Mouse (Mus musculus) heart, postnatal 0 days (tissue): ENCODE measurements around the gene 4933430I17Rik. TPM values are rescaled to one million over a fixed set of nuclear protein-coding genes. Genes with fewer than 3 reads are reported as not detected.

Experiments
- ATAC-seq: fragments of 200-750 bp; cut with Nextera tagmentation; 2 replicates; pipeline ENCODE4 v1.8.0; 2017; ENCODE audit warnings: low read depth, moderate number of reproducible peaks, moderate library complexity; ENCODE audit not compliant: insufficient read depth
- DNase-seq: peaks from one replicate; pipeline ENCODE4 v3.0.0-alpha.2; 2016; ENCODE audit warnings: low spot score
- H3K27ac ChIP-seq: fragments of 300-500 bp; sonication (generic); 2 replicates; pipeline ENCODE4 v1.5.1; 2014; ENCODE audit warnings: low read depth, mild to moderate bottlenecking
- H3K27me3 ChIP-seq: fragments of 300-500 bp; sonication (generic); 2 replicates; pipeline ENCODE4 v1.6.1; 2014; ENCODE audit warnings: low read length, mixed read lengths; ENCODE audit not compliant: control insufficient read depth, insufficient read depth
- H3K36me3 ChIP-seq: fragments of 300-500 bp; sonication (generic); replicated peaks from 2 replicates; pipeline ENCODE4 v1.6.1; 2014; ENCODE audit warnings: low read length, mixed read lengths; ENCODE audit not compliant: control insufficient read depth, insufficient read depth
- H3K4me1 ChIP-seq: fragments of 300-500 bp; sonication (generic); 2 replicates; pipeline ENCODE4 v1.6.1; 2014; ENCODE audit warnings: antibody characterized with exemption; ENCODE audit not compliant: control insufficient read depth, insufficient read depth
- H3K4me2 ChIP-seq: fragments of 300-500 bp; sonication (generic); 2 replicates; pipeline ENCODE4 v1.6.1; 2014; ENCODE audit warnings: low read depth, mild to moderate bottlenecking, low read length, moderate library complexity
- H3K4me3 ChIP-seq: fragments of 300-500 bp; sonication (generic); 2 replicates; pipeline ENCODE4 v1.5.1; 2014; ENCODE audit warnings: low read depth, low read length
- H3K9ac ChIP-seq: fragments of 300-500 bp; sonication (generic); replicated peaks from 2 replicates; pipeline ENCODE4 v1.6.1; 2014; ENCODE audit warnings: low read depth, low read length, mixed read lengths
- H3K9me3 ChIP-seq: fragments of 300-500 bp; sonication (generic); replicated peaks from 2 replicates; pipeline ENCODE4 v1.6.1; 2016; ENCODE audit warnings: low read length; ENCODE audit not compliant: control insufficient read depth
- CTCF ChIP-seq: IDR thresholded peaks from 2 replicates; pipeline ENCODE4 v1.5.1; 2016; ENCODE audit warnings: antibody characterized with exemption, control low read depth, low read depth
- EP300 ChIP-seq: IDR thresholded peaks from 2 replicates; pipeline ENCODE4 v1.6.1; 2016; ENCODE audit warnings: antibody characterized with exemption, low read depth
- WGBS: fragments of 180-500 bp; shearing (Covaris S2); extraction: QIAGEN DNeasy Blood & Tissue Kit; methylation state at CpG from one replicate; pipeline ENCODE4 v1.1.7; 2014; 5-methylcytosine and 5-hydroxymethylcytosine counted together
- polyA plus RNA-seq: library from polyadenylated mRNA; unstranded; fragments of >200 nt; fragmentation: Nextera tagmentation; extraction: Ambion mirVana; gene quantifications from 2 replicates; pipeline ENCODE4 v1.2.1, GENCODE M21; 2015
- total RNA-seq: library from RNA; depleted of rRNA; stranded (reverse); fragments of >200 nt; gene quantifications from 2 replicates; pipeline ENCODE4 v1.2.3, GENCODE M21; 2014; ENCODE audit warnings: low replicate concordance

The 4933430I17Rik gene
- total and polyA plus RNA-seq, 2 experiments from 2014 or later, result 0.16 TPM; not detected in 1

GRCm38 (mm10) chr4:62527655-62528054 lies 2.5 kb downstream of the 4933430I17Rik start:
- TF ChIP-seq EP300 (no peak), CTCF (no peak)
- no peak for ATAC-seq
- 74% methylated on average over 4 of the region's 4 CpGs for WGBS

GRCm38 (mm10) chr4:62533729-62534128 lies 8.6 kb downstream of the 4933430I17Rik start:
- WGBS, result 56% methylated on average over 6 of the region's 6 CpGs
- no peak overlapping the region for H3K27ac ChIP-seq
- no peaks in the 10 kb centered on the region for H3K36me3 ChIP-seq
- DNase-seq (no peak), ATAC-seq (no peak)
- H3K4me1 ChIP-seq, result no peaks in the 10 kb centered on the region
- TF ChIP-seq EP300, result no peak
- no peak for TF ChIP-seq CTCF
- no peak overlapping the region for H3K9ac ChIP-seq
- no peak overlapping the region for H3K4me2 ChIP-seq
- H3K4me3 ChIP-seq, result no peak overlapping the region
- no peaks in the 10 kb centered on the region for H3K27me3 ChIP-seq
- no peaks in the 10 kb centered on the region for H3K9me3 ChIP-seq

More at GRCm38 (mm10) chr4:62527655-62528054, 2.5 kb downstream of the 4933430I17Rik start:
- no peak for DNase-seq
- Histone ChIP-seq H3K9me3 (no peaks in the 10 kb centered on the region), H3K9ac (no peak overlapping the region), H3K4me2 (no peak overlapping the region), H3K4me1 (peaks cover 6% of the 10 kb centered on the region), H3K36me3 (0 out of 2 replicates have a peak, but pooled peaks cover 2% of the 10 kb centered on the region), H3K27ac (no peak overlapping the region), H3K4me3 (no peak overlapping the region), H3K27me3 (no peaks in the 10 kb centered on the region)

- Histone ChIP-seq H3K9ac (no peak overlapping the region), H3K4me3 (no peak overlapping the region), H3K4me1 (no peaks in the 10 kb centered on the region), H3K27ac (no peak overlapping the region), H3K36me3 (no peaks in the 10 kb centered on the region), H3K9me3 (no peaks in the 10 kb centered on the region), H3K4me2 (no peak overlapping the region), H3K27me3 (no peaks in the 10 kb centered on the region)
- 69% methylated on average over 3 of the region's 3 CpGs for WGBS
- TF ChIP-seq CTCF (no peak), EP300 (no peak)
- ATAC-seq (no peak), DNase-seq (no peak)
Measured at GRCm38 (mm10) chr4:62541802-62542201, 16.6 kb downstream of the 4933430I17Rik start.

- TF ChIP-seq CTCF (no peak), EP300 (no peak)
- ATAC-seq (no peak), DNase-seq (no peak)
- no peak overlapping the region for H3K27ac ChIP-seq
- H3K4me1 ChIP-seq, result no peaks in the 10 kb centered on the region
- H3K4me2 ChIP-seq, result no peak overlapping the region
- H3K36me3 ChIP-seq, result no peaks in the 10 kb centered on the region
- H3K27me3 ChIP-seq, result no peaks in the 10 kb centered on the region
- WGBS, result 83% methylated on average over 6 of the region's 6 CpGs
- H3K4me3 ChIP-seq, result no peak overlapping the region
- H3K9ac ChIP-seq, result no peak overlapping the region
- H3K9me3 ChIP-seq, result no peaks in the 10 kb centered on the region
Measured at GRCm38 (mm10) chr4:62543782-62544181, 18.6 kb downstream of the 4933430I17Rik start.

GRCm38 (mm10) chr4:62544801-62545200 lies 19.6 kb downstream of the 4933430I17Rik start:
- Histone ChIP-seq H3K4me2 (no peak overlapping the region), H3K4me3 (no peak overlapping the region), H3K4me1 (no peaks in the 10 kb centered on the region), H3K27me3 (no peaks in the 10 kb centered on the region), H3K27ac (no peak overlapping the region), H3K9me3 (no peaks in the 10 kb centered on the region), H3K36me3 (no peaks in the 10 kb centered on the region), H3K9ac (no peak overlapping the region)
- TF ChIP-seq CTCF (no peak), EP300 (no peak)
- ATAC-seq, result no peak
- no peak for DNase-seq

- H3K27me3 ChIP-seq, result no peaks in the 10 kb centered on the region
- no peak overlapping the region for H3K4me2 ChIP-seq
- DNase-seq (no peak), ATAC-seq (no peak)
- H3K4me3 ChIP-seq, result no peak overlapping the region
- WGBS, result 77% methylated on average over 7 of the region's 7 CpGs
- H3K9me3 ChIP-seq, result no peaks in the 10 kb centered on the region
- no peaks in the 10 kb centered on the region for H3K36me3 ChIP-seq
- H3K27ac ChIP-seq, result no peak overlapping the region
- no peak overlapping the region for H3K9ac ChIP-seq
- no peak for TF ChIP-seq CTCF
- no peak for TF ChIP-seq EP300
- H3K4me1 ChIP-seq, result no peaks in the 10 kb centered on the region
Measured at GRCm38 (mm10) chr4:62551966-62552365, 26.8 kb downstream of the 4933430I17Rik start.
